Mouse (Mus musculus) E14TG2a.4 (cell line): ENCODE data around the gene Gm10190.

ENCODE experiments used
- CTCF ChIP-seq: conservative IDR thresholded peaks from 2 replicates; pipeline ENCODE4 v1.5.1; 2014; ENCODE audit warnings: low read length
- POU5F1 ChIP-seq: IDR thresholded peaks from 2 replicates; pipeline ENCODE4 v1.6.1; 2014; ENCODE audit warnings: low read length, borderline replicate concordance

DNA sequence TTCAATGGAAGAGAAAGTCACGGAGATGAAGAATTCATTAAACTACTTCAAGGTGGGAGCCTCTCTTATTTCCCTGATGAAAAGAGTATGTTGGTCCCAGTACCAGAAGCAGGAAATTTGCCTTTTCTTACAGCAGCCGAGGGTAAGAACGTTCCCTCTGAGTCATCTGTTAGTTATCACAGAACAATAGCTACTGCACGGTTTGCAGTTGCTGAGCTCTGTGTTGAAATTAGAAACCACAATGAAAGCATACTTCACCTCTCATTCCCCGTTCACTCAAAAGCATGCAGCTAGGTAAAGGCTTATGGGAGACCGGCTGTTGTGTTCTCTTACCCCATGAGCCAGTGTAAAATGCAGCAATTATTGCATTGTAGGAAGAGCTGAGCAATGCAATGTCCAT is 26.1 kb downstream of the Gm10190 start:
- TF ChIP-seq CTCF (no peak), POU5F1 (no peak)
